Mouse (Mus musculus) forebrain, embryonic 13.5 days (tissue): ENCODE data around the gene Gm21885. TPM values are rescaled to one million over a fixed set of nuclear protein-coding genes. Genes with fewer than 3 reads are reported as not detected.

ENCODE experiments used
- polyA plus RNA-seq: library from polyadenylated mRNA; unstranded; fragments of >200 nt; fragmentation: Nextera tagmentation; extraction: Ambion mirVana; gene quantifications from 2 replicates; pipeline ENCODE4 v1.2.1, GENCODE M21; 2015

The Gm21885 gene
- polyA plus RNA-seq, 1 experiment from 2014 or later = not detected

Other genes with a start within 250 kb of the Gm21885 start
- gene Tob1, start 70.4 kb upstream of the Gm21885 start, polyA plus RNA-seq = 39.0 and 41.0 TPM in 2 replicates
- gene Wfikkn2, start 35.9 kb upstream of the Gm21885 start, polyA plus RNA-seq = 3.7 and 4.6 TPM in 2 replicates
- gene Luc7l3, start 40.1 kb downstream of the Gm21885 start, polyA plus RNA-seq = 164 and 173 TPM in 2 replicates
- 10.5 and 10.6 TPM in 2 replicates for gene Ankrd40, start 46.1 kb downstream of the Gm21885 start, polyA plus RNA-seq
- gene Abcc3, start 111.1 kb downstream of the Gm21885 start, polyA plus RNA-seq = 0.31 and 0.54 TPM in 2 replicates
- gene Cacna1g, start 192.3 kb downstream of the Gm21885 start, polyA plus RNA-seq = 5.4 and 8.4 TPM in 2 replicates
- 0.18 TPM in 1 of 2 replicates, not detected in the other for gene Spata20, start 204.3 kb downstream of the Gm21885 start, polyA plus RNA-seq
- 0.15 and 0.34 TPM in 2 replicates for gene Epn3, start 218.1 kb downstream of the Gm21885 start, polyA plus RNA-seq
- gene Mycbpap, start 239.9 kb downstream of the Gm21885 start, polyA plus RNA-seq = 2.2 and 2.5 TPM in 2 replicates